Mouse (Mus musculus) intestine, embryonic 16.5 days (tissue): ENCODE measurements around the gene Dlec1. TPM values are rescaled to one million over a fixed set of nuclear protein-coding genes. Genes with fewer than 3 reads are reported as not detected.

Experiments
- ATAC-seq: fragments of 200-750 bp; cut with Nextera tagmentation; 2 replicates; pipeline ENCODE4 v1.8.0; 2017; ENCODE audit warnings: moderate TSS enrichment, moderate library complexity
- H3K27ac ChIP-seq: fragments of 300-500 bp; sonication (generic); 2 replicates; pipeline ENCODE4 v1.5.1; 2014; ENCODE audit warnings: mild to moderate bottlenecking, low read length
- H3K27me3 ChIP-seq: fragments of 300-500 bp; sonication (generic); replicated peaks from 2 replicates; pipeline ENCODE4 v1.6.1; 2014; ENCODE audit warnings: low read length, control low read depth, mixed read lengths; ENCODE audit not compliant: control insufficient read depth, insufficient read depth
- H3K36me3 ChIP-seq: fragments of 300-500 bp; sonication (generic); 2 replicates; pipeline ENCODE4 v1.6.1; 2014; ENCODE audit warnings: low read length, control low read depth; ENCODE audit not compliant: control insufficient read depth, insufficient read depth
- H3K4me1 ChIP-seq: fragments of 300-500 bp; sonication (generic); 2 replicates; pipeline ENCODE4 v1.6.1; 2014; ENCODE audit warnings: low read length, control low read depth, mixed read lengths; ENCODE audit not compliant: control insufficient read depth, insufficient read depth
- H3K4me2 ChIP-seq: fragments of 300-500 bp; sonication (generic); 2 replicates; pipeline ENCODE4 v1.6.1; 2014; ENCODE audit warnings: low read depth, low read length, control low read depth
- H3K4me3 ChIP-seq: fragments of 300-500 bp; sonication (generic); 2 replicates; pipeline ENCODE4 v1.5.1; 2014; ENCODE audit warnings: mild to moderate bottlenecking, low read length
- H3K9ac ChIP-seq: fragments of 300-500 bp; sonication (generic); 2 replicates; pipeline ENCODE4 v1.6.1; 2014; ENCODE audit warnings: low read depth, low read length
- H3K9me3 ChIP-seq: fragments of 300-500 bp; sonication (generic); 2 replicates; pipeline ENCODE4 v1.6.1; 2016; ENCODE audit warnings: low read length, control low read depth; ENCODE audit not compliant: control insufficient read depth
- WGBS: fragments of 180-500 bp; shearing (Covaris S2); extraction: QIAGEN DNeasy Blood & Tissue Kit; methylation state at CpG from one replicate; pipeline ENCODE4 v1.1.7; 2014; 5-methylcytosine and 5-hydroxymethylcytosine counted together
- polyA plus RNA-seq: library from polyadenylated mRNA; unstranded; fragments of >200 nt; fragmentation: Nextera tagmentation; extraction: Ambion mirVana; gene quantifications from 2 replicates; pipeline ENCODE4 v1.2.1, GENCODE M21; 2015

Dlec1 gene
- polyA plus RNA-seq, 1 experiment from 2014 or later = 0.31 TPM

- ATAC-seq = no peak
- Histone ChIP-seq H3K4me1 (peaks cover 5% of the 10 kb centered on the region; the same call in 1 of the 2 replicates), H3K9me3 (no peaks in the 10 kb centered on the region), H3K9ac (no peak overlapping the region), H3K4me2 (no peak overlapping the region), H3K27me3 (no peaks in the 10 kb centered on the region), H3K36me3 (no peaks in the 10 kb centered on the region), H3K27ac (no peak overlapping the region), H3K4me3 (no peak overlapping the region)
- WGBS = 17% methylated on average over 15 of the region's 15 CpGs
Observed at GRCm38 (mm10) chr9:119100177-119100898, 1.9 kb upstream of the Dlec1 start.

- 0 out of 2 replicates have a peak, but pooled peaks cover 3% of the 10 kb centered on the region for H3K9me3 ChIP-seq
- H3K36me3 ChIP-seq = no peaks in the 10 kb centered on the region
- H3K4me1 ChIP-seq = peaks cover 5% of the 10 kb centered on the region; the same call in 1 of the 2 replicates
- 4% methylated on average over 19 of the region's 19 CpGs for WGBS
- H3K4me2 ChIP-seq = peak overlapping the region; percentile 84
- H3K27me3 ChIP-seq = no peaks in the 10 kb centered on the region
- peak overlapping the region; percentile 65 for H3K4me3 ChIP-seq
- H3K9ac ChIP-seq = peak overlapping the region; percentile 50
- no peak; the same call in 1 of the 2 replicates for ATAC-seq
- H3K27ac ChIP-seq = no peak overlapping the region
Observed at GRCm38 (mm10) chr9:119102783-119103113, 470 bp downstream of the Dlec1 start.

DNA sequence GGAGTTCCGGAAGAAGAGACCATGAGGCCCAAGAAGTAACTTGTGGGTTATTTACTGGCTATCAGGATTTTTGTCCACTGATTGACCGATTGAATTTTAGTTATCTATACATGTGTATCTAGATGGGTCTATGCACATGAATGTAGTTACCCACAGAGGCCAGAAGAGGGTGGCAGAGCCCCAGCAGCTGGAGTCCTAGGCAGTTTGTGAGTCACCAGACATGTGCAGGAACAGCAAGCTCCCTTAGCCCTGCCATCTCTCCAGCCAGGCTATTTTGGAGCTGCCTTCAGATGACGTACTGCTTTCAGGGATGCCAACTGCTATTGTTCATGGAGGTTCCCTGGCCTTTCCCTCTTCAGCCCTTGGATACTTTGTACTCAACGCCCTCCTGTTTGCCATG is 5.3 kb downstream of the Dlec1 start:
- no peak overlapping the region for H3K27ac ChIP-seq
- H3K4me1 ChIP-seq = peaks cover 6% of the 10 kb centered on the region; the same call in 1 of the 2 replicates
- H3K36me3 ChIP-seq = no peaks in the 10 kb centered on the region
- H3K4me2 ChIP-seq = no peak overlapping the region
- H3K4me3 ChIP-seq = no peak overlapping the region
- ATAC-seq = no peak
- WGBS = 92% methylated on average over 4 of the region's 4 CpGs
- H3K27me3 ChIP-seq = no peaks in the 10 kb centered on the region
- no peak overlapping the region for H3K9ac ChIP-seq
- H3K9me3 ChIP-seq = 0 out of 2 replicates have a peak, but pooled peaks cover 3% of the 10 kb centered on the region

DNA sequence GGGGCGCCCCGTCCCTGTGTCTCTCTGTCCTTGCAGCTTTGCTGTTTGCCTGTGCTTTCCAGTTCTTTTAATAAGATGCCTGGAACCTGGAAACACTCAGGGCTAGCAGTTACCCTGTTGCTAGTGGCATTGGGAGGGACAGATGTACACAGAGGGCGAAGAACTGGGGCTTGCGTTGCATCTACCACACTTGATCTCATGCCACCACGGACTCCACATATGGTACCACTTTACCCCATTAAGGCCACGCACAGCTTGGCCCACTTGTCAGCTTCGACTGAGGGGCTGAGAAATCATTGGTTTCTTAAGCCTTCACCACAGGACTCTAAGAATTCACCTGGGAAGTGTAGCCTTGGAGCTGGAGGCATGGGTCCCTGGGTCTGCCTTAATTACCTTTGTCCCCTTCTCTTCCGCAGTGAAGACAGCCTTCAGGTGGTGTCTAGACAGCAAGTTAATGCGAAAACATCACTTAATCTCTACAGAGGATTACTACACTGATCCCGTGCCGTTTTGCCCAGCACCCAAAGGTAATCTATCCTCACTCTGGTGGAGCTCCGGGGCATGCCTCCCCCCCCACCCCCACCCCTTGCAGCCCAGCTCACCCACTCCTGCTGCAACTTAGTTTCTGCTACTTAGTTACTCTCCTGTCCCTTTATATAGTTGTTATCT is 7.5 kb downstream of the Dlec1 start:
- Histone ChIP-seq H3K36me3 (no peaks in the 10 kb centered on the region), H3K9ac (no peak overlapping the region), H3K4me2 (no peak overlapping the region), H3K4me3 (no peak overlapping the region), H3K9me3 (0 out of 2 replicates have a peak, but pooled peaks cover 3% of the 10 kb centered on the region), H3K27me3 (no peaks in the 10 kb centered on the region), H3K4me1 (peaks cover 6% of the 10 kb centered on the region; the same call in 1 of the 2 replicates), H3K27ac (no peak overlapping the region)
- 63% methylated on average over 12 of the region's 12 CpGs for WGBS
- no peak for ATAC-seq

GRCm38 (mm10) chr9:119110640-119111039 is 8.4 kb downstream of the Dlec1 start:
- Histone ChIP-seq H3K4me3 (no peak overlapping the region), H3K4me1 (peaks cover 6% of the 10 kb centered on the region; the same call in 1 of the 2 replicates), H3K9ac (no peak overlapping the region), H3K27me3 (no peaks in the 10 kb centered on the region), H3K27ac (no peak overlapping the region), H3K9me3 (0 out of 2 replicates have a peak, but pooled peaks cover 3% of the 10 kb centered on the region), H3K4me2 (no peak overlapping the region), H3K36me3 (no peaks in the 10 kb centered on the region)
- 40% methylated on average over 3 of the region's 3 CpGs for WGBS
- no peak for ATAC-seq

DNA sequence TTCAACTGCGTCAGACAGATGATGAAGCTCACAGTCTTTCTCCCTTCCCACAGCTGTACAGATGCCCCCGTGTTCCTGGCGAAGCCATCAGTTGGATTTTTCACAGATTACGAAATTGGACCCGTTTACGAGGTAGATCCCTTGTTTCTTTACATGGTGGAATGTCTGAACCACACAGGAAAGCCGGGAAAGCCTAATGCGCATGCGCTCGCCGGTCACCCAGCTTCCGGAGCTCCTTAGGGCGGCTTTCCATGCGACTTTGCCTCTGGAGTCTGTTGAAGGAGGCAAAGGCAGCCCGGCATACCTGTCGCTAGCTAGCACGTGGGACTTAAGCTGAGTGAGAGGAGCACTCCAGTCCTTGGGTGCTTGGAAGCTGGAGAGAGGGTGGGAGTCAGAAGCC is 12.6 kb downstream of the Dlec1 start:
- no peak overlapping the region for H3K4me2 ChIP-seq
- H3K27ac ChIP-seq = no peak overlapping the region
- no peak for ATAC-seq
- peaks cover 6% of the 10 kb centered on the region; the same call in 1 of the 2 replicates for H3K4me1 ChIP-seq
- WGBS = 86% methylated on average over 17 of the region's 17 CpGs
- no peaks in the 10 kb centered on the region for H3K36me3 ChIP-seq
- no peak overlapping the region for H3K4me3 ChIP-seq
- no peaks in the 10 kb centered on the region for H3K27me3 ChIP-seq
- H3K9ac ChIP-seq = no peak overlapping the region
- no peaks in the 10 kb centered on the region for H3K9me3 ChIP-seq

GRCm38 (mm10) chr9:119119409-119120167 is 17.3 kb downstream of the Dlec1 start:
- H3K27me3 ChIP-seq = no peaks in the 10 kb centered on the region
- no peak overlapping the region for H3K27ac ChIP-seq
- H3K4me3 ChIP-seq = no peak overlapping the region
- H3K9me3 ChIP-seq = no peaks in the 10 kb centered on the region
- H3K4me1 ChIP-seq = no peaks in the 10 kb centered on the region
- H3K36me3 ChIP-seq = no peaks in the 10 kb centered on the region
- ATAC-seq = no peak
- no peak overlapping the region for H3K4me2 ChIP-seq
- no peak overlapping the region for H3K9ac ChIP-seq
- 88% methylated on average over 19 of the region's 19 CpGs for WGBS

- Histone ChIP-seq H3K4me1 (no peaks in the 10 kb centered on the region), H3K27me3 (no peaks in the 10 kb centered on the region), H3K9ac (no peak overlapping the region), H3K36me3 (no peaks in the 10 kb centered on the region), H3K27ac (no peak overlapping the region), H3K4me3 (no peak overlapping the region), H3K9me3 (no peaks in the 10 kb centered on the region), H3K4me2 (no peak overlapping the region)
- 66% methylated on average over 3 of the region's 3 CpGs for WGBS
- no peak for ATAC-seq
Observed at GRCm38 (mm10) chr9:119120168-119120560, 17.9 kb downstream of the Dlec1 start.
